Mouse (Mus musculus): ENCODE data around the gene Cpn1. TPM values are rescaled to one million over a fixed set of nuclear protein-coding genes. Genes with fewer than 3 reads are reported as not detected.

Gene Cpn1
- polyA plus RNA-seq, 1 experiment: 1.4 TPM

DNA sequence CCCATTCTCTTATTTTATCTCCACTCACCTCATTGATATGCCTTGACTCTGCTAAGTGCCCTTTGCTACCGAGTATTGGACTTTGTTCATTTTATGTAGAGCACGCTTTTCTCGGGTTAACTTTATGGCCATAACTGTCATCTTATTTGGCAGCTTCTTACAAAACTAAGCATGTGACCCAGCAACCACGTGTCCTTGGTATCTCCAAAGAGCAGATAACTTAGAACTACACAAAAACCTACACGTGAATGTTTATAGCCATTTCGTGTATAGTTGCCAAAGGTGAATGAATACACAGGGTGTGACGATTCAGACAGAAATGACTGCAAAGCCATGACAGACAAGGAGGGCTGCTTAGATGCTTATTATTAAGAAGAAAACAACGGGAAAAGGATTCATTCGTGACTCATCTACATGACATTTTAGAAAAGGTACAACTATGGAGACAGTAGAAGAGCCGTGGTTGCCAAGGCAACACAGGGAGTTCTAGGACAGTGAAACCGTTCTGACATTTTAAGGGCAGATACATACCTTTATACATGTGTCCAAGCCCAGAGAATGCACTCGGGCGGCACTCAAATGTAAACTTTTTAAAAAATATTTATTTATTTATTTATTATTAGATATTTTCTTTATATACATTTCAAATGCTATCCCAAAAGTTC is 38.7 kb upstream of the Cpn1 start:
- WGBS: 87% methylated on average over 13 of the region's 13 CpGs
- H3K27ac ChIP-seq (ENCODE audit: insufficient read depth, low read length): no peak overlapping the region

DNA sequence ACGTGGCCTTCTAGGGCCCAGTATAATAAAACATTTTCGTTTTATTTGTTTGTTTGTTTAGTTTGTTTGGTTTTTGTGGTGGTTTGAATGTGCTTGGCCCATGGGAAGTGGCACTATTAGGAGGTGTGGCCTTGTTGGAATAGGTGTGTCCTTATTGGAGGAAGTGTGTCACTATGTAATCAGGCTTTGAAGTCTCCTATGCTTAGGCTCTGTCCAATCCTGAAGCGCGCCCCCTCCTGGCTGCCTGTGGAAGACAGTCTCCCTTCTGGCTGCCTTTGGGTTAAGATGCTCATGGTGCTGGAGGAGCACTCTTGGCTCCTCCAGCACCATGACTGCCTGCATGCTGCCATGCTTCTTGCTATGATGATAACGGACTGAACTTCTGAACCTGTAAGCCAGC is 36.7 kb upstream of the Cpn1 start:
- no peaks in the 10 kb centered on the region for H3K27me3 ChIP-seq (ENCODE audit: control insufficient read depth, insufficient read depth, low read length)
- no peak for TF ChIP-seq CTCF (IDR thresholded peaks at IDR 0.05; ENCODE audit: extremely low read depth, insufficient read depth, insufficient read length, insufficient replicate concordance)
- TF ChIP-seq POLR2A (IDR thresholded peaks at IDR 0.05; ENCODE audit: low read depth, low read length): no peak
- H3K4me1 ChIP-seq (ENCODE audit: control insufficient read depth, insufficient read depth, insufficient read length): no peaks in the 10 kb centered on the region
- no peaks in the 10 kb centered on the region for H3K36me3 ChIP-seq (ENCODE audit: control insufficient read depth, insufficient read depth, low read length)
- H3K4me3 ChIP-seq (ENCODE audit: extremely low read depth, insufficient read depth, insufficient read length): no peak overlapping the region
- no peak overlapping the region for H3K27ac ChIP-seq (ENCODE audit: insufficient read depth, low read length)
- 79% methylated on average over 5 of the region's 5 CpGs for WGBS
- no peak for DNase-seq (ENCODE audit: low read depth in 1 of 2, low spot score in 2 of 2)

More for the DNA sequence above, 38.7 kb upstream of the Cpn1 start:
- no peak for DNase-seq (ENCODE audit: low read depth in 1 of 2, low spot score in 2 of 2)
- H3K36me3 ChIP-seq (ENCODE audit: control insufficient read depth, insufficient read depth, low read length): no peaks in the 10 kb centered on the region
- no peaks in the 10 kb centered on the region for H3K27me3 ChIP-seq (ENCODE audit: control insufficient read depth, insufficient read depth, low read length)
- TF ChIP-seq POLR2A (IDR thresholded peaks at IDR 0.05; ENCODE audit: low read depth, low read length) (no peak), CTCF (IDR thresholded peaks at IDR 0.05; ENCODE audit: extremely low read depth, insufficient read depth, insufficient read length, insufficient replicate concordance) (no peak)
- no peaks in the 10 kb centered on the region for H3K4me1 ChIP-seq (ENCODE audit: control insufficient read depth, insufficient read depth, insufficient read length)
- H3K4me3 ChIP-seq (ENCODE audit: extremely low read depth, insufficient read depth, insufficient read length): no peak overlapping the region

DNA sequence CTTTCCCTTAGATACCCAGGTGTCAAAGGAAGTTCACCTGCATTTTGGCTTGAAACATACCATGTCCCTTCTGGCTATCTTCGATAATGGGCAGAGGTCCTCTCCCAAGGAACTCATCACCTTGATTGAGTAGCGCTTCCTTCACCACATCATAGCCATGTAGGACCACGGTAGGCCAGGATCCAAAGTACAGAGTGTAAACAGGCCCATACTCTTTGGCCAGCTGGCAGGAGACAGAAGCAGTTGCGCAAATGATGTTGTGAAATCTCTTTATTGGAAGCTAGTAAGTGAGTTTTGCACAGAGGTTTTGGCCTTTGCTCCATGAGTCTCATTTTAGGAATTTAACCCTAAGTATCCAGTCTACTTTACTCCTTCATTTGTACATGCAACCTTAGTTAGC is 35.1 kb upstream of the Cpn1 start:
- Histone ChIP-seq H3K36me3 (ENCODE audit: control insufficient read depth, insufficient read depth, low read length) (no peaks in the 10 kb centered on the region), H3K27ac (ENCODE audit: insufficient read depth, low read length) (no peak overlapping the region), H3K27me3 (ENCODE audit: control insufficient read depth, insufficient read depth, low read length) (no peaks in the 10 kb centered on the region), H3K4me1 (ENCODE audit: control insufficient read depth, insufficient read depth, insufficient read length) (no peaks in the 10 kb centered on the region), H3K4me3 (ENCODE audit: extremely low read depth, insufficient read depth, insufficient read length) (no peak overlapping the region)
- no peak for DNase-seq (ENCODE audit: low read depth in 1 of 2, low spot score in 2 of 2)
- no peak for TF ChIP-seq POLR2A (IDR thresholded peaks at IDR 0.05; ENCODE audit: low read depth, low read length)
- WGBS: 87% methylated on average over 4 of the region's 4 CpGs

DNA sequence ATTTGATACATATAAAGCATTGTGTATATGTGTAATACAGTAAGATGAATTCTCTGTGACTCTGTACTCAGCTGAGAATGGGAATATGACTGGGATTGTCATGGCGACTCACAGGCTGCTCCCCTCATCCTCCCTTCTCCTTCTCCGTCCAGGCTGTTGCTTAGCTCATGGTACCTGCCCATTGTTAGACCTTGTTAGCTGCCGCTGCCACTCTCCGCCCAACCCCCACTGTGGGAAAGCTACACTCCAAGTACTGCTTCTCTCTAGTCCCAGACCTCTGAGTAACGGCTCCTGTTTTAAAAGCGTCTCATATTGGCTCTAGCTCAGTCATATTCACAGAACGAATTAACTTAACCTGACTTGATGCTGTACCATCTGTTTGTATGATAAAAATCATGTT is 33.4 kb upstream of the Cpn1 start:
- WGBS: 83% methylated on average over 7 of the region's 7 CpGs
- no peak for DNase-seq (ENCODE audit: low read depth in 1 of 2, low spot score in 2 of 2)
- Histone ChIP-seq H3K4me3 (ENCODE audit: extremely low read depth, insufficient read depth, insufficient read length) (no peak overlapping the region), H3K27ac (ENCODE audit: insufficient read depth, low read length) (no peak overlapping the region), H3K36me3 (ENCODE audit: control insufficient read depth, insufficient read depth, low read length) (no peaks in the 10 kb centered on the region), H3K4me1 (ENCODE audit: control insufficient read depth, insufficient read depth, insufficient read length) (no peaks in the 10 kb centered on the region), H3K27me3 (ENCODE audit: control insufficient read depth, insufficient read depth, low read length) (no peaks in the 10 kb centered on the region)
- TF ChIP-seq POLR2A (IDR thresholded peaks at IDR 0.05; ENCODE audit: low read depth, low read length) (no peak), CTCF (IDR thresholded peaks at IDR 0.05; ENCODE audit: extremely low read depth, insufficient read depth, insufficient read length, insufficient replicate concordance) (no peak)

DNA sequence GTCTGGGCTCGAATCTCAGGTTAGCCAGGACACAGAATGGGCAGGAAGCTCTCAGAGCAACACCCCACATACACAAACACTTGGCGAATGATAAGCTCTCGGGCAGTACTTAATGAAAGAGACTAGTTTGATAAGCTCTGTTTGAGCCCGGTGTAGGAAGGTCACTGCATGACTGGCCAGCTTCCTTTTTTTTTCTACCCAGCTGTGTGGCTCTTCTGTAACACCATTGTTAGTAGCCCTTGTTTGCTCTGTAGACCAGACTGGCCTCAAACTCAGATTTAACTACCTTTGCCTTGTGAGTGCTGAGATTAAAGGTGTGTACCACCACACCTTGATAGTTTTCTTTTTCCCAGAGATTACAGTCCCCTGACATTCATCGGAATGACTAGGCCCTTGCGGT is 27.5 kb upstream of the Cpn1 start:
- H3K4me3 ChIP-seq (ENCODE audit: extremely low read depth, insufficient read depth, insufficient read length): no peak overlapping the region
- no peaks in the 10 kb centered on the region for H3K27me3 ChIP-seq (ENCODE audit: control insufficient read depth, insufficient read depth, low read length)
- H3K27ac ChIP-seq (ENCODE audit: insufficient read depth, low read length): no peak overlapping the region
- TF ChIP-seq POLR2A (IDR thresholded peaks at IDR 0.05; ENCODE audit: low read depth, low read length): no peak
- TF ChIP-seq CTCF (IDR thresholded peaks at IDR 0.05; ENCODE audit: extremely low read depth, insufficient read depth, insufficient read length, insufficient replicate concordance): no peak
- DNase-seq (ENCODE audit: low read depth in 1 of 2, low spot score in 2 of 2): no peak
- H3K4me1 ChIP-seq (ENCODE audit: control insufficient read depth, insufficient read depth, insufficient read length): no peaks in the 10 kb centered on the region
- H3K36me3 ChIP-seq (ENCODE audit: control insufficient read depth, insufficient read depth, low read length): no peaks in the 10 kb centered on the region
- 76% methylated on average over 6 of the region's 6 CpGs for WGBS

DNA sequence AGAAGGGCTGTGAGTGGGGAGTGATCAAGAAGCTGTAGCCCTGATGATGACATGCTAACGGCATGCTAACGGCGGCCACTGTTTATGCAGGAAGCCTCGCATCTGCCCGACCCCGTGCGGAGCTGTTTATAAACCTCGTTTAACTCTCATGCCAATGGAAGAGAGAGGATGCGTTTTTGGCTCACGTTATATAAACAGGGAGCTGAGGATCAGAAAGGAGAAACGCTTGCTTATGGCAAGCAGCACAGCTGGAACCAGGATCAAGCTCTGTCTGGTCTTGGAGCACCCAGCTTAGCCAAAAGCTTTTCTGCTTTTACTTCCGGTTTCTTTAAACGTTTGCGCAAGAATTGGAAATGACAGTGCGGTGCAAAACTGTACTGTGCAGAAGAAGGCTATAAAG is 22.4 kb upstream of the Cpn1 start:
- WGBS: 45% methylated on average over 15 of the region's 15 CpGs
- peak overlapping the region; percentile 43 for H3K4me3 ChIP-seq (ENCODE audit: extremely low read depth, insufficient read depth, insufficient read length)

DNA sequence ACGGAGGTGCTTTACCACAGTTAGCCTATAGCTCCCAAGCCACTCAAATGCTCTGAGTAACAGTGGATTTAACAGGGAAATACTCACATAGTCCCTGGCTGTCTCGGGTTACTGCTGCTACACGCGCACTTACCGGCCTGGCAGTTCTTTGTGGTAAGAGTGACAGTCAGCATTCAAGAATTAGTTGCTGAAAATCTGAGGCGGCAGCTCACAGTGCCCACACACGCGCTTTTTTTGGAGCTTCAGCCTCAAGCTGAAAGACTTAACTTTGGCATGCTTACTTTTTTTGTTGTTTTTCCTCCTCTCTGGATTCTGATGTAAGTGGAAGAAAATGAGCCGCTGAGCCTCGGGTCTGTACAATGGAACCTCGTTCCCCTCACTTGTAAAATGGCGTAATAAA is 20.8 kb upstream of the Cpn1 start:
- WGBS: 86% methylated on average over 12 of the region's 12 CpGs

More for the DNA sequence above, 22.4 kb upstream of the Cpn1 start:
- no peaks in the 10 kb centered on the region for H3K4me1 ChIP-seq (ENCODE audit: control insufficient read depth, insufficient read depth, insufficient read length)
- no peaks in the 10 kb centered on the region for H3K36me3 ChIP-seq (ENCODE audit: control insufficient read depth, insufficient read depth, low read length)
- no peak overlapping the region for H3K27ac ChIP-seq (ENCODE audit: insufficient read depth, low read length)
- no peak for DNase-seq (ENCODE audit: low read depth in 1 of 2, low spot score in 2 of 2)
- TF ChIP-seq POLR2A (IDR thresholded peaks at IDR 0.05; ENCODE audit: low read depth, low read length) (no peak), CTCF (IDR thresholded peaks at IDR 0.05; ENCODE audit: extremely low read depth, insufficient read depth, insufficient read length, insufficient replicate concordance) (no peak)
- H3K27me3 ChIP-seq (ENCODE audit: control insufficient read depth, insufficient read depth, low read length): no peaks in the 10 kb centered on the region

More for the DNA sequence above, 20.8 kb upstream of the Cpn1 start:
- H3K4me1 ChIP-seq (ENCODE audit: control insufficient read depth, insufficient read depth, insufficient read length): no peaks in the 10 kb centered on the region
- no peak for DNase-seq (ENCODE audit: low read depth in 1 of 2, low spot score in 2 of 2)
- no peak for TF ChIP-seq POLR2A (IDR thresholded peaks at IDR 0.05; ENCODE audit: low read depth, low read length)
- no peak for TF ChIP-seq CTCF (IDR thresholded peaks at IDR 0.05; ENCODE audit: extremely low read depth, insufficient read depth, insufficient read length, insufficient replicate concordance)
- no peak overlapping the region for H3K4me3 ChIP-seq (ENCODE audit: extremely low read depth, insufficient read depth, insufficient read length)
- no peaks in the 10 kb centered on the region for H3K27me3 ChIP-seq (ENCODE audit: control insufficient read depth, insufficient read depth, low read length)
- H3K36me3 ChIP-seq (ENCODE audit: control insufficient read depth, insufficient read depth, low read length): no peaks in the 10 kb centered on the region
- no peak overlapping the region for H3K27ac ChIP-seq (ENCODE audit: insufficient read depth, low read length)
